Mouse (Mus musculus) 416B (cell line): ENCODE data around the gene Osbp2.

Source experiments
- DNase-seq: peaks from one replicate; pipeline ENCODE4 v3.0.0; 2011; ENCODE audit warnings: low read depth

Gene Osbp2

GRCm38 (mm10) chr11:3703089-3703992 is 160.4 kb downstream of the Osbp2 start:
- DNase-seq: no peak

GRCm38 (mm10) chr11:3697441-3697840 is 166.3 kb downstream of the Osbp2 start:
- peak; percentile 57 for DNase-seq

GRCm38 (mm10) chr11:3696086-3696616 is 167.6 kb downstream of the Osbp2 start:
- no peak for DNase-seq

- no peak for DNase-seq
These were observed 172.0 kb downstream of the Osbp2 start for GRCm38 (mm10) chr11:3691746-3692145.

GRCm38 (mm10) chr11:3686885-3687284 is 176.8 kb downstream of the Osbp2 start:
- no peak for DNase-seq

GRCm38 (mm10) chr11:3686318-3686717 is 177.4 kb downstream of the Osbp2 start:
- DNase-seq: no peak

GRCm38 (mm10) chr11:3685431-3685830 is 178.3 kb downstream of the Osbp2 start:
- DNase-seq: no peak

GRCm38 (mm10) chr11:3684723-3685430 is 178.8 kb downstream of the Osbp2 start:
- DNase-seq: no peak

- DNase-seq: no peak
These were observed 179.5 kb downstream of the Osbp2 start for GRCm38 (mm10) chr11:3684232-3684631.

GRCm38 (mm10) chr11:3683696-3684095 is 180.0 kb downstream of the Osbp2 start:
- no peak for DNase-seq

- DNase-seq: no peak
These were observed 183.9 kb downstream of the Osbp2 start for GRCm38 (mm10) chr11:3679771-3680170.

- no peak for DNase-seq
These were observed 186.5 kb downstream of the Osbp2 start for GRCm38 (mm10) chr11:3677204-3677603.

- DNase-seq: no peak
These were observed 187.3 kb downstream of the Osbp2 start for GRCm38 (mm10) chr11:3676423-3676822.

GRCm38 (mm10) chr11:3674545-3674944 is 189.2 kb downstream of the Osbp2 start:
- no peak for DNase-seq

GRCm38 (mm10) chr11:3671000-3671628 is 192.6 kb downstream of the Osbp2 start:
- no peak for DNase-seq

- no peak for DNase-seq
These were observed 193.9 kb downstream of the Osbp2 start for GRCm38 (mm10) chr11:3669849-3670248.

GRCm38 (mm10) chr11:3668768-3669167 is 194.9 kb downstream of the Osbp2 start:
- DNase-seq: no peak

- peak; percentile 67 for DNase-seq
These were observed 196.2 kb downstream of the Osbp2 start for GRCm38 (mm10) chr11:3667506-3667905.

GRCm38 (mm10) chr11:3661964-3662363 is 201.7 kb downstream of the Osbp2 start:
- no peak for DNase-seq
